Mouse (Mus musculus): ENCODE measurements around the gene Pcnp. TPM values are rescaled to one million over a fixed set of nuclear protein-coding genes. Genes with fewer than 3 reads are reported as not detected.

Gene Pcnp
- polyA plus RNA-seq, 1 experiment from 2014 or later, result 197 TPM

- 31% methylated on average over 8 of the region's 8 CpGs for WGBS
- H3K9ac ChIP-seq (replicated peaks; ENCODE audit: low read depth, low read length), result peak overlapping the region; percentile 84
- ATAC-seq (ENCODE audit: low read depth), result peak; percentile 29
- H3K4me3 ChIP-seq (ENCODE audit: low read depth, low read length), result peak overlapping the region; percentile 88
- peaks cover 5% of the 10 kb centered on the region; the same call in 1 of the 2 replicates for H3K36me3 ChIP-seq (ENCODE audit: control insufficient read depth, insufficient read depth, low read length)
- H3K4me1 ChIP-seq (ENCODE audit: control insufficient read depth, insufficient read depth, low read length), result peaks cover 11% of the 10 kb centered on the region
- H3K27ac ChIP-seq (ENCODE audit: low read depth, low read length), result peak overlapping the region; percentile 88
- no peaks in the 10 kb centered on the region for H3K27me3 ChIP-seq (ENCODE audit: control insufficient read depth, insufficient read depth, low read length)
- no peaks in the 10 kb centered on the region for H3K9me3 ChIP-seq (ENCODE audit: control insufficient read depth, low read length)
- H3K4me2 ChIP-seq (ENCODE audit: low read depth, low read length), result peak overlapping the region; percentile 66
Measured at GRCm38 (mm10) chr16:56038090-56038489, 8.6 kb upstream of the Pcnp start.

- peak within 1 kb of the TSS; percentile 88 for H3K4me3 ChIP-seq (ENCODE audit: low read depth, low read length)
- H3K27me3 ChIP-seq (ENCODE audit: control insufficient read depth, insufficient read depth, low read length), result no peaks in the 10 kb centered on the region
- under 1% methylated on average over 63 of the region's 63 CpGs for WGBS
- H3K4me1 ChIP-seq (ENCODE audit: control insufficient read depth, insufficient read depth, low read length), result peaks cover 11% of the 10 kb centered on the region
- H3K4me2 ChIP-seq (ENCODE audit: low read depth, low read length), result peak within 1 kb of the TSS; percentile 66
- H3K9me3 ChIP-seq (ENCODE audit: control insufficient read depth, low read length), result no peaks in the 10 kb centered on the region
- H3K27ac ChIP-seq (ENCODE audit: low read depth, low read length), result peak within 1 kb of the TSS; percentile 88
- peaks cover 9% of the 10 kb centered on the region; the same call in 1 of the 2 replicates for H3K36me3 ChIP-seq (ENCODE audit: control insufficient read depth, insufficient read depth, low read length)
- H3K9ac ChIP-seq (replicated peaks; ENCODE audit: low read depth, low read length), result peak within 1 kb of the TSS; percentile 84
- peak; percentile 100 for ATAC-seq (ENCODE audit: low read depth)
Measured at GRCm38 (mm10) chr16:56037138-56038010, 7.8 kb upstream of the Pcnp start, which contains the start of gene Trmt10c. Trmt10c (minus strand) TSS chr16:56037819.

- no peak overlapping the region for H3K27ac ChIP-seq (ENCODE audit: low read depth, low read length)
- peaks cover 11% of the 10 kb centered on the region for H3K4me1 ChIP-seq (ENCODE audit: control insufficient read depth, insufficient read depth, low read length)
- WGBS, result 67% methylated on average over 6 of the region's 6 CpGs
- H3K9ac ChIP-seq (replicated peaks; ENCODE audit: low read depth, low read length), result peak overlapping the region; percentile 84; the same call in 1 of the 2 replicates
- peaks cover 9% of the 10 kb centered on the region; the same call in 1 of the 2 replicates for H3K36me3 ChIP-seq (ENCODE audit: control insufficient read depth, insufficient read depth, low read length)
- H3K9me3 ChIP-seq (ENCODE audit: control insufficient read depth, low read length), result no peaks in the 10 kb centered on the region
- ATAC-seq (ENCODE audit: low read depth), result no peak
- H3K27me3 ChIP-seq (ENCODE audit: control insufficient read depth, insufficient read depth, low read length), result no peaks in the 10 kb centered on the region
- H3K4me2 ChIP-seq (ENCODE audit: low read depth, low read length), result peak overlapping the region; percentile 66
- H3K4me3 ChIP-seq (ENCODE audit: low read depth, low read length), result peak overlapping the region; percentile 88
Measured at GRCm38 (mm10) chr16:56036501-56036900, 7.0 kb upstream of the Pcnp start.

GRCm38 (mm10) chr16:56034566-56034965, 5.0 kb upstream of the Pcnp start:
- Histone ChIP-seq H3K27me3 (ENCODE audit: control insufficient read depth, insufficient read depth, low read length) (no peaks in the 10 kb centered on the region), H3K27ac (ENCODE audit: low read depth, low read length) (no peak overlapping the region), H3K9ac (replicated peaks; ENCODE audit: low read depth, low read length) (no peak overlapping the region), H3K36me3 (ENCODE audit: control insufficient read depth, insufficient read depth, low read length) (peaks cover 9% of the 10 kb centered on the region; the same call in 1 of the 2 replicates), H3K4me2 (ENCODE audit: low read depth, low read length) (no peak overlapping the region), H3K9me3 (ENCODE audit: control insufficient read depth, low read length) (no peaks in the 10 kb centered on the region), H3K4me3 (ENCODE audit: low read depth, low read length) (no peak overlapping the region), H3K4me1 (ENCODE audit: control insufficient read depth, insufficient read depth, low read length) (peaks cover 17% of the 10 kb centered on the region)
- 96% methylated on average over 6 of the region's 6 CpGs for WGBS
- ATAC-seq (ENCODE audit: low read depth), result no peak

GRCm38 (mm10) chr16:56028722-56029551, 602 bp downstream of the Pcnp start:
- H3K4me1 ChIP-seq (ENCODE audit: control insufficient read depth, insufficient read depth, low read length), result peaks cover 15% of the 10 kb centered on the region
- H3K9ac ChIP-seq (replicated peaks; ENCODE audit: low read depth, low read length), result peak overlapping the region; percentile 75
- peak; percentile 88 for ATAC-seq (ENCODE audit: low read depth)
- peak overlapping the region; percentile 62 for H3K4me3 ChIP-seq (ENCODE audit: low read depth, low read length)
- WGBS, result under 1% methylated on average over 62 of the region's 62 CpGs
- H3K27me3 ChIP-seq (ENCODE audit: control insufficient read depth, insufficient read depth, low read length), result no peaks in the 10 kb centered on the region
- peak overlapping the region; percentile 84 for H3K27ac ChIP-seq (ENCODE audit: low read depth, low read length)
- H3K36me3 ChIP-seq (ENCODE audit: control insufficient read depth, insufficient read depth, low read length), result peaks cover 6% of the 10 kb centered on the region; the same call in 1 of the 2 replicates
- H3K9me3 ChIP-seq (ENCODE audit: control insufficient read depth, low read length), result no peaks in the 10 kb centered on the region
- H3K4me2 ChIP-seq (ENCODE audit: low read depth, low read length), result peak overlapping the region; percentile 82

- H3K27ac ChIP-seq (ENCODE audit: low read depth, low read length), result no peak overlapping the region
- 51% methylated on average over 12 of the region's 12 CpGs for WGBS
Measured at GRCm38 (mm10) chr16:56027854-56028629, 1.5 kb downstream of the Pcnp start.

GRCm38 (mm10) chr16:56019660-56020059, 9.9 kb downstream of the Pcnp start:
- no peak for ATAC-seq (ENCODE audit: low read depth)
- Histone ChIP-seq H3K9ac (replicated peaks; ENCODE audit: low read depth, low read length) (no peak overlapping the region), H3K4me1 (ENCODE audit: control insufficient read depth, insufficient read depth, low read length) (no peaks in the 10 kb centered on the region), H3K27ac (ENCODE audit: low read depth, low read length) (no peak overlapping the region), H3K9me3 (ENCODE audit: control insufficient read depth, low read length) (no peaks in the 10 kb centered on the region), H3K36me3 (ENCODE audit: control insufficient read depth, insufficient read depth, low read length) (peaks cover 37% of the 10 kb centered on the region), H3K4me3 (ENCODE audit: low read depth, low read length) (no peak overlapping the region), H3K4me2 (ENCODE audit: low read depth, low read length) (no peak overlapping the region), H3K27me3 (ENCODE audit: control insufficient read depth, insufficient read depth, low read length) (no peaks in the 10 kb centered on the region)
- 97% methylated on average over 7 of the region's 7 CpGs for WGBS

More at GRCm38 (mm10) chr16:56027854-56028629, 1.5 kb downstream of the Pcnp start:
- H3K4me1 ChIP-seq (ENCODE audit: control insufficient read depth, insufficient read depth, low read length), result peaks cover 15% of the 10 kb centered on the region
- peak overlapping the region; percentile 75 for H3K9ac ChIP-seq (replicated peaks; ENCODE audit: low read depth, low read length)
- H3K36me3 ChIP-seq (ENCODE audit: control insufficient read depth, insufficient read depth, low read length), result 0 out of 2 replicates have a peak, but pooled peaks cover 3% of the 10 kb centered on the region
- H3K4me3 ChIP-seq (ENCODE audit: low read depth, low read length), result peak overlapping the region; percentile 62
- peak overlapping the region; percentile 82 for H3K4me2 ChIP-seq (ENCODE audit: low read depth, low read length)
- no peaks in the 10 kb centered on the region for H3K9me3 ChIP-seq (ENCODE audit: control insufficient read depth, low read length)
- no peaks in the 10 kb centered on the region for H3K27me3 ChIP-seq (ENCODE audit: control insufficient read depth, insufficient read depth, low read length)
- no peak for ATAC-seq (ENCODE audit: low read depth)

GRCm38 (mm10) chr16:56014076-56014475, 15.5 kb downstream of the Pcnp start:
- no peaks in the 10 kb centered on the region for H3K9me3 ChIP-seq (ENCODE audit: control insufficient read depth, low read length)
- ATAC-seq (ENCODE audit: low read depth), result no peak
- H3K27me3 ChIP-seq (ENCODE audit: control insufficient read depth, insufficient read depth, low read length), result no peaks in the 10 kb centered on the region
- H3K9ac ChIP-seq (replicated peaks; ENCODE audit: low read depth, low read length), result no peak overlapping the region
- H3K4me1 ChIP-seq (ENCODE audit: control insufficient read depth, insufficient read depth, low read length), result no peaks in the 10 kb centered on the region
- H3K27ac ChIP-seq (ENCODE audit: low read depth, low read length), result no peak overlapping the region
- peaks cover 24% of the 10 kb centered on the region for H3K36me3 ChIP-seq (ENCODE audit: control insufficient read depth, insufficient read depth, low read length)
- no peak overlapping the region for H3K4me3 ChIP-seq (ENCODE audit: low read depth, low read length)
- H3K4me2 ChIP-seq (ENCODE audit: low read depth, low read length), result no peak overlapping the region
- 87% methylated on average over 7 of the region's 7 CpGs for WGBS

All from neural tube, embryonic 14.5 days (tissue).